Comparison of ENCODE assay signal across 8 mouse cellular contexts in genomic region chr3:131113029-131113428, GRCm38 (mm10). TPM values are rescaled to one million over a fixed set of nuclear protein-coding genes. Genes with fewer than 3 reads are reported as not detected.
DNase-seq lines count a peak whose midpoint lies in the region; ATAC-seq lines count a peak whose summit lies in the region.

No protein-coding gene starts in this region.

- H3K9me3 ChIP-seq in limb, embryonic 15.5 days = no peaks in the 10 kb centered on the region

- peaks cover 34% of the 10 kb centered on the region for H3K4me1 ChIP-seq in limb, embryonic 15.5 days

- 16% methylated on average over 13 of the region's 13 CpGs for WGBS in limb, embryonic 15.5 days

- intact Hi-C loops in heart, postnatal 14 days (cut with DNase I) = loop anchor here (10.0 kb wide), 1 partner anchor 378 kb away; the partner anchor contains the start of gene Rpl34

- H3K27ac ChIP-seq in limb, embryonic 15.5 days = no peak overlapping the region

- no peaks in the 10 kb centered on the region for H3K36me3 ChIP-seq in limb, embryonic 15.5 days

- H3K9ac ChIP-seq in limb, embryonic 15.5 days = no peak overlapping the region

- DNase-seq in heart, adult 11 months = peak; percentile 82
- DNase-seq in heart, postnatal 14 days = no peak
- DNase-seq in spleen, postnatal 36 days (ENCODE audit: low spot score in 2 of 2) = peak; percentile 49 to 53
- DNase-seq in spleen, postnatal 14 days (ENCODE audit: low spot score in 2 of 2) = no peak
- DNase-seq in thymus, postnatal 4 days = peak; percentile 67
- no peak for DNase-seq in layer of hippocampus, postnatal 36 days
- no peak for DNase-seq in frontal cortex, postnatal 36 days (ENCODE audit: low spot score in 2 of 2)

- peak overlapping the region; percentile 64 for H3K4me3 ChIP-seq in limb, embryonic 15.5 days

- no peak for ATAC-seq in limb, embryonic 15.5 days (ENCODE audit: insufficient number of reproducible peaks, low FRiP score, low TSS enrichment, low read depth)

- peaks cover 20% of the 10 kb centered on the region; the same call in 1 of the 2 replicates for H3K27me3 ChIP-seq in limb, embryonic 15.5 days

- peak overlapping the region; percentile 95 for H3K4me2 ChIP-seq in limb, embryonic 15.5 days

RNA-seq across cellular contexts. Expression of gene Lef1, which starts 2.8 kb away (rescaled TPM):
- 1 to 10 TPM in 1 of 2 experiments, under 1 TPM in 1; 0.72 to 4.4 TPM for total RNA-seq in heart, postnatal 14 days (2021)
- polyA plus RNA-seq in limb, embryonic 15.5 days (2015; fragmentation: Nextera tagmentation; extraction: Ambion mirVana) = 36.5 and 37.1 TPM in 2 replicates
- 1 to 10 TPM; 5.5 to 6.7 TPM for total RNA-seq in layer of hippocampus, postnatal 36 days (2021)

Comparison
In these comparisons a context has a peak if more than half of its experiments do, and no peak if none do; other contexts are left out.
1. DNase-seq: peak in heart, adult 11 months (single experiment), spleen, postnatal 36 days (2 of 2) and thymus, postnatal 4 days (single experiment); none in heart, postnatal 14 days (0 of 2), spleen, postnatal 14 days (0 of 2), layer of hippocampus, postnatal 36 days (0 of 2) and frontal cortex, postnatal 36 days (0 of 2).